Mouse (Mus musculus): ENCODE results near the gene Wdr89.

DNA sequence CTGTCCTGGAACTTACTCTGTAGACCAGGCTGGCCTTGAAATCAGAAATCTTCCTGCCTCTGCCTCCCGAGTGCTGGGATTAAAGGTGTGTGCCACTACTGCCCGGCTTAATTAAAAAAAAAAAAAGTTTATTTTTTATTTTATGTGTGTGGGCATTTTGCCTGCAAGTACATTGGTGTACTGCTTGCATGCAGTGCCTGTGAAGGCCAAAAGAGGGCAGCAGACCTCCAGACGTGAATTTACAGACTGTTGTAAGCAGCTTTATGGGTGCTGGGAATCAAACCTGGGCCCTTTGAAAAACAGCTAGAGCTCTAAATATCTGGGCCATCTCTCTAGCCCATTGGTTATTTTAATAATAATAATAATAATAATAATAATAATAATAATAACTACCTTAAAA, 29.4 kb upstream of the Wdr89 start:
- TF ChIP-seq CTCF (IDR thresholded peaks at IDR 0.05; ENCODE audit: low read depth), result no peak
- TF ChIP-seq EP300 (IDR thresholded peaks at IDR 0.05; ENCODE audit: low read depth), result no peak
